Mouse (Mus musculus): ENCODE results near the gene Dera. TPM values are rescaled to one million over a fixed set of nuclear protein-coding genes. Genes with fewer than 3 reads are reported as not detected.
A peak's percentile ranks its signal among the peaks of the same experiment; 100 is the strongest.

Dera gene
- total and polyA plus RNA-seq, 2 experiments from 2014 or later = 12.1 to 17.9 TPM

DNA sequence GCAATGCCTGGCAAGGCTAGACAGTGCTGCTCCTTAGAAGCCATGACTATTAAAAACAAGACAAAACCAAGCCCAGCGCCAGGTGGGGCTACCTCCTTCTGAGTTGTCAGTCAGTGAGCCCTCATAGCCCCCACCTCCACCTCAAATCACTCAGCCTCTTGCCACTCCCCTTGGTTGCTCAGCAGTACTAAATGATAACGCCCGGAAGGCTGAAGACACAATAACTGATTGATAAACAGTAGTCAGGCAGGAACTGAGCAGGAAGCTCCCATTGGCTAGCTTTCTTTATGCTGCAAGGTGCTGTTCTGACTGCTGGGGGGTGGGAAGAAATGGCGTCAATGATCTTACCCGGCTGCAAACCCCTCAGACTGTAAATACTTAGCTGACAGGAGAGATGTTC, 37.5 kb upstream of the Dera start:
- Histone ChIP-seq H3K27me3 (ENCODE audit: insufficient read depth, low read length) (no peaks in the 10 kb centered on the region), H3K27ac (no peak overlapping the region)

DNA sequence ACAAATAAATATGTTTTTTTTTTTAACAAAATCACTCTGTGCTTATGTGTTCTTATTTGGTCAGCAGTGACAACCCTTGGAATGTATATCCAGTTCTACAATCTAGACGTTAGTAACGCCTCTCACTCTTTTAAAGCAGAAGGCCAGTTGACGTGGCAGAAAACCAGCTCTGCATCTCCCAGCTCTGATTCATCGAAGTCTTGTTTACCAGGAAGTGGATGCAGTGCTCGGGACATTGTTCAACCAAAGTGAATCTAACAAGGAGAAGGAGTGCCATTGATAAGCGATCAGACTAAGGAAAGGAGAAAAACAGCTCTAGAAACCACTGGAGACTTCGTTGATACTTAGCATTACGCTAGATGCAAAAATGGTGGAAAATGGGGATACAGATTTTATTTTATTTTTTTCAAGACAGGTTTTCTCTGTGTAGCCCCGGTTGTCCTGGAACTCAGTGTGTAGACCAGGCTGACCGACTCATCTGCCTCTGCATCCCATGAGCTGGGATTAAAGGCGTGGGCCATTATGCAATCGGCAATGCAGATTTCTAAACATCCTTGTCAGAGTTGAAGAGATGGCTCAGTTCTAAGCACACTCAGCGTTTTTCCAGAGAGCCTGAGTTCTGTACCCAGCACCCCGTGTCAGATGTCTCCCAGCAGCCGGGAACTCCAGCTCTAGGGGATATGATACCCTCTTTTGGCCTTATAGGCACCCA, 32.0 kb upstream of the Dera start:
- Histone ChIP-seq H3K4me1 (ENCODE audit: insufficient read depth, low read length) (no peaks in the 10 kb centered on the region), H3K27ac (no peak overlapping the region), H3K4me3 (ENCODE audit: low read length) (no peak overlapping the region), H3K27me3 (ENCODE audit: insufficient read depth, low read length) (no peaks in the 10 kb centered on the region), H3K9ac (replicated peaks; ENCODE audit: low read length) (no peak overlapping the region), H3K36me3 (ENCODE audit: insufficient read depth, low read length) (no peaks in the 10 kb centered on the region), H3K4me2 (ENCODE audit: low read depth, low read length) (no peak overlapping the region), H3K9me3 (ENCODE audit: low read length) (no peaks in the 10 kb centered on the region)
- DNase-seq (ENCODE audit: low spot score) = no peak
- WGBS = 90% methylated on average over 15 of the region's 15 CpGs
- TF ChIP-seq CTCF (IDR thresholded peaks at IDR 0.05; ENCODE audit: low read depth) = no peak
- ATAC-seq = no peak

More for the DNA sequence above, 37.5 kb upstream of the Dera start:
- TF ChIP-seq CTCF (IDR thresholded peaks at IDR 0.05; ENCODE audit: low read depth) = no peak
- DNase-seq (ENCODE audit: low spot score) (no peak), ATAC-seq (peak; percentile 32; the same call in 1 of the 2 replicates)
- H3K4me1 ChIP-seq (ENCODE audit: insufficient read depth, low read length) = 0 out of 2 replicates have a peak, but pooled peaks cover 5% of the 10 kb centered on the region
- H3K9me3 ChIP-seq (ENCODE audit: low read length) = no peaks in the 10 kb centered on the region
- WGBS = 56% methylated on average over 5 of the region's 5 CpGs
- no peak overlapping the region for H3K9ac ChIP-seq (replicated peaks; ENCODE audit: low read length)
- H3K36me3 ChIP-seq (ENCODE audit: insufficient read depth, low read length) = no peaks in the 10 kb centered on the region
- no peak overlapping the region for H3K4me3 ChIP-seq (ENCODE audit: low read length)
- no peak overlapping the region for H3K4me2 ChIP-seq (ENCODE audit: low read depth, low read length)

DNA sequence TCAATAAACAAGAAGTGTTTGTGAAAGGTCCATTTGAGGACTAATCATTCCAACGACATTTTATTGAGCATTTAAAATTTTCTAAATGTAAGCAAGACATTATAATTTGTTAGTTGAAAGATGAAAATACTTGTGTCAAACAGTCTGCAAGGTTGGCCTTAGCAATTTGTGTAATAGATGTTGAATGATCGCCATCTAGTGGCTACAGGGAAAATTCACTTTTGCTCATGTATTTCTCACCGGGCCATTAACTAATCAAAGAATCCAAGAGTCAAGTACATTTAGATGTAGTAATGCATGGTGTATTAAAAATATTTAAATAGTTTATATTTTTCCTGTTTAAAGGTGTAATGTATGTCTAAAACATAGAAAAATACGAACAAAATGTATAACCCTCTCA, 30.4 kb upstream of the Dera start:
- Histone ChIP-seq H3K9me3 (ENCODE audit: low read length) (no peaks in the 10 kb centered on the region), H3K27ac (no peak overlapping the region), H3K4me2 (ENCODE audit: low read depth, low read length) (no peak overlapping the region), H3K9ac (replicated peaks; ENCODE audit: low read length) (no peak overlapping the region), H3K4me1 (ENCODE audit: insufficient read depth, low read length) (no peaks in the 10 kb centered on the region), H3K36me3 (ENCODE audit: insufficient read depth, low read length) (no peaks in the 10 kb centered on the region), H3K27me3 (ENCODE audit: insufficient read depth, low read length) (no peaks in the 10 kb centered on the region), H3K4me3 (ENCODE audit: low read length) (no peak overlapping the region)
- 8% methylated on average over 4 of the region's 4 CpGs for WGBS
- ATAC-seq (peak; percentile 70; the same call in 1 of the 2 replicates), DNase-seq (ENCODE audit: low spot score) (peak; percentile 90)
- peak; percentile 78 for TF ChIP-seq CTCF (IDR thresholded peaks at IDR 0.05; ENCODE audit: low read depth)

DNA sequence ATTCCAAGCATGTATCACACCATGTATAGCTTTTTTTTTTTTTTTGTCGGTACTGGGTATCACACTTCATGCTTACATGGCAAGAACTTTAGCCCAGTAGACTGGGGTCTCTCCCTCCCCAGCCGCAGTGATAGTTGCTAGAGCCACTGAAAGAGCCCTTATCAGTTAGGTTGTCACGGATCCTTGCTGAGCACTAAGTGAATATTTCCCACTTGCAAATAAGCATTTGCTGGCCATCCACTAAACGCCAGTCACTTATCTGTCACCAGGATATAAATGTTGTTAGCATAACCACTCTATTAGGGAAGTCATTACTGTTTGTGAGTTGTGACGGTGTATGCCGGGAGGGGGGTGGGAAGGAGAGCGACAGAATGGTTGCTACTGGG, 19.9 kb upstream of the Dera start:
- Histone ChIP-seq H3K4me1 (ENCODE audit: insufficient read depth, low read length) (peaks cover 13% of the 10 kb centered on the region), H3K4me2 (ENCODE audit: low read depth, low read length) (peak overlapping the region; percentile 65), H3K9ac (replicated peaks; ENCODE audit: low read length) (peak overlapping the region; percentile 94), H3K9me3 (ENCODE audit: low read length) (no peaks in the 10 kb centered on the region), H3K27ac (peak overlapping the region; percentile 87; the same call in 1 of the 2 replicates), H3K36me3 (ENCODE audit: insufficient read depth, low read length) (peaks cover 3% of the 10 kb centered on the region; the same call in 1 of the 2 replicates), H3K4me3 (ENCODE audit: low read length) (peak overlapping the region; percentile 95), H3K27me3 (ENCODE audit: insufficient read depth, low read length) (no peaks in the 10 kb centered on the region)
- 5% methylated on average over 7 of the region's 7 CpGs for WGBS
- ATAC-seq (no peak; the same call in 1 of the 2 replicates), DNase-seq (ENCODE audit: low spot score) (no peak)
- no peak for TF ChIP-seq CTCF (IDR thresholded peaks at IDR 0.05; ENCODE audit: low read depth)

DNA sequence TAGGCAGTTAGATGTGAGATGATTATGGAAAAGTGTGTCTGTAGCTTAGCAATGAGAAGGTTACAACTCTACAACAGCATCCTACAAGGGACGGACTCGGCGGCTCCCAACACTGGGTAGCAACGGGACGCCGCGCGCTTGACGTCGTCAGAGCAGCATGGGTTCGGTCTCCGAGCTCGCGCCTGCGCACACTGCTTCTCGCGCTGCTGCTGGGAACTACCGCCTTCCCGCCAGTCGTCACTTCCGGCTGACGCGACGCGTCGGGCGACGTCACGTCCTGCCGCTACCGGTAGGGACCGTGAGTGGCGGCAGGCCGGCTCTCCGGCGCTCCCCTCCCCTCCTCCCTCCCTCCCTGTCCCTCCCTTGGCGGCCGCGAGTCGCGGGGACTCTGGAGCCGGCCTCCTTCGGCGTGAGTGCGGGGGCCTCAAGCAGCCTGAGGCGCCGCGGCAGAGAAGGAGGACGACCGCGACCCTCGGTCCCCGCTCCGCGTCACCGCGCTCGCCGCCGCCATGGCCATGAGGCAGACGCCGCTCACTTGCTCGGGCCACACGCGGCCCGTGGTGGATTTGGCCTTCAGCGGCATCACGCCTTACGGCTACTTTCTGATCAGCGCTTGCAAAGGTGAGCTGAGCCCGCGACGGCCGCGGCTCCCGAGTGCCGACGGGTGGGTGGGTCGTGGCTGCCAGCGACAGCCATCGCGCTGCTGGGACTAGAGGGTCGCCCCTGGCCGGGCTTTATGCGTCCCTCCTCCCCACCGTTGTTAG, 19.3 kb upstream of the Dera start, which contains the start of gene Strap:
Strap (plus strand) TSS at position 233 of the 764 bp plus-strand sequence.
- H3K9ac ChIP-seq (replicated peaks; ENCODE audit: low read length) = peak within 1 kb of the TSS; percentile 94
- TF ChIP-seq CTCF (IDR thresholded peaks at IDR 0.05; ENCODE audit: low read depth) = no peak
- H3K27me3 ChIP-seq (ENCODE audit: insufficient read depth, low read length) = no peaks in the 10 kb centered on the region
- peaks cover 9% of the 10 kb centered on the region for H3K36me3 ChIP-seq (ENCODE audit: insufficient read depth, low read length)
- H3K27ac ChIP-seq = peak within 1 kb of the TSS; percentile 87
- DNase-seq (ENCODE audit: low spot score) (peak; percentile 100), ATAC-seq (peak; percentile 99)
- peak within 1 kb of the TSS; percentile 65 for H3K4me2 ChIP-seq (ENCODE audit: low read depth, low read length)
- 2% methylated on average over 68 of the region's 86 CpGs for WGBS
- H3K4me3 ChIP-seq (ENCODE audit: low read length) = peak within 1 kb of the TSS; percentile 95
- H3K9me3 ChIP-seq (ENCODE audit: low read length) = no peaks in the 10 kb centered on the region
- H3K4me1 ChIP-seq (ENCODE audit: insufficient read depth, low read length) = peaks cover 13% of the 10 kb centered on the region

DNA sequence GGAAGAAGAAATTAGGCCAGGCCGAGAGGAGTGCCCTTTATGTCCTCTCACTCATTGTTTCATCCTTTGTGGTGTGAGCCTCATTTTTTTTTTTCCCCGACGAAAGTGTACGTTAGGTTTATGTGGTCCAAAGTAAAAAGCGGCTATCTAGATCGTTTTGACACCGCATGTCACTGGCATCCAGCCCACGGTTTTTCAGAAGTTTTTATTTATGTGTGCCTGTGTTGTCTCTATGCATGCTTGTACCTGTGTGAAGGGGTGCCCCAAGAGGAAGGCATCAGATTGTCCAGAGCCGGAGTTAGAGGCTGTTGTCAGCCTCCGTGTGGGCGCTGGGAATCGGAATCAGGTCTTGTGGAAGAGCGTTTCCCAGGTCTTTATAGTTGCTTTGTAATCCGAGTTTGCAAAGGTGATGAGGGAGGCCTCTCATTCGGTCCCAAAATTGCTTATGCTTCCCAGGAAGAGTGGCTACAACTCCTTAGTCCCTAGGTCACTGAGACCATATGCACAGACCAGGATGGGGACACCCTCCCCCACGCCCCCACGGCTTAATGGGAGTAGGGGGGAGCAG, 18.6 kb upstream of the Dera start:
- no peak for TF ChIP-seq CTCF (IDR thresholded peaks at IDR 0.05; ENCODE audit: low read depth)
- peak overlapping the region; percentile 94 for H3K9ac ChIP-seq (replicated peaks; ENCODE audit: low read length)
- ATAC-seq = no peak

More for the DNA sequence above, 18.6 kb upstream of the Dera start:
- DNase-seq (ENCODE audit: low spot score) = no peak
- peak overlapping the region; percentile 95 for H3K4me3 ChIP-seq (ENCODE audit: low read length)
- peak overlapping the region; percentile 87 for H3K27ac ChIP-seq
- H3K4me2 ChIP-seq (ENCODE audit: low read depth, low read length) = peak overlapping the region; percentile 65
- WGBS = 7% methylated on average over 17 of the region's 17 CpGs
- peaks cover 13% of the 10 kb centered on the region for H3K4me1 ChIP-seq (ENCODE audit: insufficient read depth, low read length)
- H3K36me3 ChIP-seq (ENCODE audit: insufficient read depth, low read length) = peaks cover 16% of the 10 kb centered on the region
- no peaks in the 10 kb centered on the region for H3K27me3 ChIP-seq (ENCODE audit: insufficient read depth, low read length)
- H3K9me3 ChIP-seq (ENCODE audit: low read length) = no peaks in the 10 kb centered on the region
